Mouse (Mus musculus): Measurements from ENCODE around the gene Cdkn2d. TPM values are rescaled to one million over a fixed set of nuclear protein-coding genes. Genes with fewer than 3 reads are reported as not detected.
A peak's percentile ranks its signal among the peaks of the same experiment; 100 is the strongest.
"Not testable (repeated sequence)": the region's sequence is repeated elsewhere in the genome, so short reads cannot be mapped to it uniquely, and the experiment has no call there.

Gene Cdkn2d
- polyA plus RNA-seq, 1 experiment from 2014 or later: 94.6 TPM

DNA sequence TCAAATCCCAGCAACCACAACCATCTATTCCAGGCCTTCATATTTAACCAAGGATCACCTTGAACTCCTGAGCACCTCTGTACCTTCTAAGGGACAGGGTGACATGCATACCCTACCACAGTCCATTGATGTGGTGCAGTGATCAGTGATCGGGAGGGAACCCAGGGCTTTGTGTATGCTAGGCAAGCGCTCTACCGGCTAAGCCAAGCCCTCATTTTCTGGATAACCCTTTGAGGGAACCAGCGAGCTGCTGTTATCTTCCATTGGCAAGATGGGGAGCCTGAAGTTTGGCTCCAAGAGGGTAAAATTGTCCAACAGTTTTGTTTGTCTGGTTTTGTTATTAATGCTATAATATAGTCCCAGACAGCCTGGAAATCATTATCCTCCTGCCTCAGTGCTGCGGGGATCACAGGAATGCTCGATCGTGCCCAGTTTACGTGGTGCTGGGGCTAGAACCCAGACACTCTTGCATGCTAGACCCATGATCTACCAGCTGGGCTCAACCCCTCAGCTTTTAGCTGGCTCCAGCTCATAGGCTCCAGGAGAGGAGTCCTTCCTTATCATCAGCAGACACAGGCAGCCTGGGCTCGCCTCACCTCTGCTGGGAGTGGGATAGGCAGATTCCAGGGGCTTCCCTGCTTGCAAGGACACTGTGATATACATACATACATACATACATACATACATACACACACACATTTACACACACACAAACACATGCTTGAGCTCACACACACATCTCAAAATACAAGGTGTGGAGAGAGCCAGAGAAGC lies 23.3 kb upstream of the Cdkn2d start:
- H3K4me2 ChIP-seq (replicated peaks): no peak overlapping the region
- 88% methylated on average over 9 of the region's 9 CpGs for WGBS
- H3K27ac ChIP-seq: no peak overlapping the region
- H3K9ac ChIP-seq: no peak overlapping the region
- no peaks in the 10 kb centered on the region for H3K36me3 ChIP-seq
- peaks cover 19% of the 10 kb centered on the region for H3K27me3 ChIP-seq (replicated peaks)
- no peak for ATAC-seq (ENCODE audit: low FRiP score, low read depth)
- peaks cover 6% of the 10 kb centered on the region; the same call in 1 of the 2 replicates for H3K4me1 ChIP-seq
- H3K4me3 ChIP-seq: no peak overlapping the region
- no peaks in the 10 kb centered on the region for H3K9me3 ChIP-seq

DNA sequence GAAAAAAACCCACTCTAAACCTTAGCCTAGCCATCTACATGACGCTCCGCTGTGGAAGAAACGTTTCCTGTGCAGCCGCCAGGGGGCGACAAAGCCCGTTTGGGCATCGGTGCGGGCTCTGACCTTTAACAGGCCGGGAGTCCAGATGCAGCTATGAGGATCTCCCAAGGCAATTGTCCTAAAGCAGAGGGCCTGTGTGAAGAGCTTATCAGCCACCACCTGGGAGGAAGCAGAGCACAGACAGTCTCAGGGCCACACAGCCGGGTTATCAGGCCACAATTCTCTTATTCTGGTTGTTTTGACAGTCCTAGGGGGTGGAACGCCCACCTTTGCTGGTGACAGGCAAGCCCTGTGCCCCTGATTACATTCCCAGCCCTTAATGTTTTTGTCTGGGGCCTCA lies 22.2 kb upstream of the Cdkn2d start:
- Histone ChIP-seq H3K9ac (no peak overlapping the region), H3K27me3 (replicated peaks) (peaks cover 19% of the 10 kb centered on the region), H3K4me1 (peaks cover 6% of the 10 kb centered on the region; the same call in 1 of the 2 replicates), H3K36me3 (no peaks in the 10 kb centered on the region), H3K9me3 (no peaks in the 10 kb centered on the region), H3K4me2 (replicated peaks) (no peak overlapping the region; the same call in 1 of the 2 replicates), H3K4me3 (no peak overlapping the region), H3K27ac (no peak overlapping the region)
- peak; percentile 49; the same call in 1 of the 2 replicates for ATAC-seq (ENCODE audit: low FRiP score, low read depth)
- 7% methylated on average over 11 of the region's 11 CpGs for WGBS

GRCm38 (mm10) chr9:21312134-21312533 lies 20.9 kb upstream of the Cdkn2d start, which contains the start of gene Ap1m2:
Gene Ap1m2 (minus strand): TSS chr9:21312337.
- Histone ChIP-seq H3K27me3 (replicated peaks) (peaks cover 19% of the 10 kb centered on the region), H3K9me3 (no peaks in the 10 kb centered on the region), H3K4me2 (replicated peaks) (peak within 1 kb of the TSS; percentile 35), H3K4me3 (peak within 1 kb of the TSS; percentile 7; the same call in 1 of the 2 replicates), H3K4me1 (peaks cover 6% of the 10 kb centered on the region; the same call in 1 of the 2 replicates), H3K27ac (no peak within 1 kb of the TSS), H3K36me3 (no peaks in the 10 kb centered on the region), H3K9ac (0 out of 2 replicates have a peak within 1 kb of the TSS, but pooled peaks have one; percentile 29)
- 8% methylated on average over 34 of the region's 35 CpGs for WGBS
- no peak for ATAC-seq (ENCODE audit: low FRiP score, low read depth)

DNA sequence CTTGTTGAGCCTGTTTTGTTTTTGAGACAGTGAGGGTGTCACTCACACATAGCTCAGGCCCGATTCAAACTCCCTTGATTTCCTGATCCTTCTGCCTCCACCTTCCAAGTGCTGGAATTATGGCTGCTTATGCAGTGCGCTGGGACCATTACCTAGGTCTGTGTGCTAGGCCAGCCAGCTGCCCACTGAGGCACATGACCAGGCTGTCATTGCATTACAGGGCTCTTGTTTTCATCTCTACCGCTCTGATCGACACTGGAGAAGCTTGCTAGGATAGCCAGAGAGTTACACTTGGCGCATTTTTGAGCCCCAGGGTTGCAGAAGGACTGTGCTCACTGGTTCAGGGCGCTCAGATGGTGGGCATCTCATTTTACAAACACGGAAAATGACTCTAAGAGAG lies 20.5 kb upstream of the Cdkn2d start:
- ATAC-seq (ENCODE audit: low FRiP score, low read depth): no peak
- Histone ChIP-seq H3K4me2 (replicated peaks) (no peak overlapping the region), H3K4me1 (peaks cover 6% of the 10 kb centered on the region; the same call in 1 of the 2 replicates), H3K9me3 (no peaks in the 10 kb centered on the region), H3K27ac (no peak overlapping the region), H3K27me3 (replicated peaks) (peaks cover 19% of the 10 kb centered on the region), H3K36me3 (no peaks in the 10 kb centered on the region), H3K4me3 (no peak overlapping the region), H3K9ac (no peak overlapping the region)
- 25% methylated on average over 7 of the region's 7 CpGs for WGBS

DNA sequence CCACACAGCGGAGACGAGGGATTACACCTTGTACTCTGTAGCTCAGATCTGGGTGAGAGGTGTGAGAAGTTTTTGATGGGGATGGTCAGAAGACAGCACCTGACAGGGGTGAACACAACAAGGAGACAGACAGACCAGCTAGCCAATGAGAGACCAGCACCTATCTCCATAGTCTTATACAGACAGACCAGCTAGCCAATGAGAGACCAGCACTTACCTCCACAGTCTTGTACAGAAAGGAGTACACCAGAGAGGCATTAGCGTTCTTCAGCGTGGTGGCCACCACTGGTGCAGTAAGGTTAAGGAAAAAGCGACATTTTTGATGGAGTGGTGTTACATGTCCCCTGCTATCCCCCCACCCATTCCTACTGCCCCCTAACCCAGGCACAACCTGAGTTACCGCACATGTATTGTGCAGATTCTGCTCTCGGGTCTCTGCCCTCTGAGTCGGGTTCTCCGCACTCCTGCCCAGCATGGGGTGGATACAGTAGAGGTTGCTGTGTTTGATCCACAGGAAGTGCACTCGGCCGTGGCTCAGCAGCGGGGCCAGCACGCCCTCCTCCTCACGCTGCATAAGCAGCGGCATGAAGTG lies 18.0 kb upstream of the Cdkn2d start:
- Histone ChIP-seq H3K9me3 (no peaks in the 10 kb centered on the region), H3K4me1 (peaks cover 6% of the 10 kb centered on the region; the same call in 1 of the 2 replicates), H3K4me3 (no peak overlapping the region), H3K4me2 (replicated peaks) (no peak overlapping the region), H3K36me3 (no peaks in the 10 kb centered on the region), H3K27ac (no peak overlapping the region), H3K9ac (no peak overlapping the region), H3K27me3 (replicated peaks) (peaks cover 19% of the 10 kb centered on the region)
- WGBS: 73% methylated on average over 15 of the region's 15 CpGs
- ATAC-seq (ENCODE audit: low FRiP score, low read depth): no peak

- no peaks in the 10 kb centered on the region for H3K27me3 ChIP-seq (replicated peaks)
- no peak overlapping the region for H3K27ac ChIP-seq
- H3K36me3 ChIP-seq: no peaks in the 10 kb centered on the region
- no peak overlapping the region for H3K4me3 ChIP-seq
- no peak for ATAC-seq (ENCODE audit: low FRiP score, low read depth)
- H3K4me2 ChIP-seq (replicated peaks): no peak overlapping the region
- no peaks in the 10 kb centered on the region for H3K9me3 ChIP-seq
- H3K4me1 ChIP-seq: no peaks in the 10 kb centered on the region
- 85% methylated on average over 7 of the region's 7 CpGs for WGBS
- no peak overlapping the region for H3K9ac ChIP-seq
Measured at GRCm38 (mm10) chr9:21305065-21305464, 13.9 kb upstream of the Cdkn2d start.

- Histone ChIP-seq H3K27me3 (replicated peaks) (no peaks in the 10 kb centered on the region), H3K4me3 (no peak overlapping the region), H3K9ac (no peak overlapping the region), H3K4me1 (no peaks in the 10 kb centered on the region), H3K36me3 (no peaks in the 10 kb centered on the region), H3K4me2 (replicated peaks) (no peak overlapping the region), H3K27ac (no peak overlapping the region), H3K9me3 (no peaks in the 10 kb centered on the region)
- WGBS: 87% methylated on average over 10 of the region's 10 CpGs
- ATAC-seq (ENCODE audit: low FRiP score, low read depth): no peak
Measured at GRCm38 (mm10) chr9:21299014-21299413, 7.8 kb upstream of the Cdkn2d start.

- 93% methylated on average over 3 of the region's 3 CpGs for whole genome bisulfite sequencing
- H3K4me3 ChIP-seq: no peak overlapping the region
- peaks cover 21% of the 10 kb centered on the region for H3K4me1 ChIP-seq
- H3K9me3 ChIP-seq: no peaks in the 10 kb centered on the region
- H3K27ac ChIP-seq: no peak overlapping the region
- H3K36me3 ChIP-seq: no peaks in the 10 kb centered on the region; the same call in 1 of the 2 replicates
- no peaks in the 10 kb centered on the region for H3K27me3 ChIP-seq (replicated peaks)
- ATAC-seq (ENCODE audit: low FRiP score, low read depth): no peak
- H3K9ac ChIP-seq: no peak overlapping the region
- H3K4me2 ChIP-seq (replicated peaks): no peak overlapping the region
Measured at GRCm38 (mm10) chr9:21292271-21292670, 1.1 kb upstream of the Cdkn2d start.

DNA sequence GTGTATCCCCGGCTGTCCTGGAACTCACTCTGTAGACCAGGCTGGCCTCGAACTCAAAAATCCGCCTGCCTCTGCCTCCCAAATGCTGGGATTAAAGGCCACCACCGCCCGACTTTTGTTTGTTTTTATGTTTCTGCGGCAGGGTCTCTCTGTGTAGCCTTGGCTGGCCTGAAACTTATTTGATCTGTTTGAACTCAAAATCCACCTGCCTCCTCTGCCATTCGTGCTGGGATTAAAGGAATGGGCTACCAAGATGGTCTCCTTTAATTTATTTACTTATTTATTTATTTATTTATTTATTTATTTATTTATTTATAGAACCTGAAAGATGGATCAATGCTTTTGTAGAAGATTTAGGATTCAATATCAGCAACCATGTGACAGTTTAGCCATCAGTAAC lies 661 bp upstream of the Cdkn2d start:
- Histone ChIP-seq H3K9ac (0 out of 2 replicates have a peak overlapping the region, but pooled peaks have one; percentile 8), H3K4me1 (peaks cover 25% of the 10 kb centered on the region), H3K4me2 (replicated peaks) (peak overlapping the region; percentile 89), H3K27ac (0 out of 2 replicates have a peak overlapping the region, but pooled peaks have one; percentile 57), H3K4me3 (peak overlapping the region; percentile 35; the same call in 1 of the 2 replicates)
- not testable (repeated sequence) for H3K27me3 ChIP-seq (replicated peaks); ATAC-seq (ENCODE audit: low FRiP score, low read depth); H3K36me3 ChIP-seq; H3K9me3 ChIP-seq
- WGBS: 17% methylated on average over 7 of the region's 7 CpGs

DNA sequence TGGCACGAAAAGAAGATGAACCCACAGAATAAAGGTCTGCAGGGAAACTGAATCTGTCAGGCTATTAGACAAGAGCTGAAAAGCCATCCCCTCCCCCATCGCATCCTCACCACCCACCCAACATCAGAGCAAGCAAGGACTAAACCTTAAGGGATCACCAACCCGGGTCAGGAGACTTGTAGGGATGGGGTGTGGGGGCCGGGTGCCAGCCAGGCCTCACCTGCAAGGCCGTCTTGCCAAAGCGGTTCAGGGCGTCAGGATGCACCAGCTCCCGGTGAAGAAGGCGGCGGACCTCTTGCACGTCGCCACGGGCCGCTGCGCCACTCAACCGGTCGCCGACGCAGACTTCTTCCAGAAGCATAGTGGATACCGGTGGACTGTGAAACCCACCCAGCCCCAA lies 618 bp downstream of the Cdkn2d start:
- under 1% methylated on average over 20 of the region's 20 CpGs for WGBS
- H3K36me3 ChIP-seq: no peaks in the 10 kb centered on the region; the same call in 1 of the 2 replicates
- ATAC-seq (ENCODE audit: low FRiP score, low read depth): peak; percentile 10

GRCm38 (mm10) chr9:21289337-21289671 lies 1.9 kb downstream of the Cdkn2d start:
- H3K36me3 ChIP-seq: peaks cover 8% of the 10 kb centered on the region
- no peak overlapping the region for H3K9ac ChIP-seq
- no peak for ATAC-seq (ENCODE audit: low FRiP score, low read depth)

More for the DNA sequence above, 618 bp downstream of the Cdkn2d start:
- Histone ChIP-seq H3K27ac (peak overlapping the region; percentile 74), H3K9me3 (no peaks in the 10 kb centered on the region), H3K4me2 (replicated peaks) (peak overlapping the region; percentile 89), H3K4me3 (peak overlapping the region; percentile 63), H3K4me1 (peaks cover 32% of the 10 kb centered on the region), H3K9ac (peak overlapping the region; percentile 73), H3K27me3 (replicated peaks) (no peaks in the 10 kb centered on the region)

More at GRCm38 (mm10) chr9:21289337-21289671, 1.9 kb downstream of the Cdkn2d start:
- Histone ChIP-seq H3K27ac (no peak overlapping the region), H3K27me3 (replicated peaks) (no peaks in the 10 kb centered on the region), H3K4me3 (peak overlapping the region; percentile 63; the same call in 1 of the 2 replicates), H3K4me2 (replicated peaks) (peak overlapping the region; percentile 89), H3K4me1 (peaks cover 32% of the 10 kb centered on the region), H3K9me3 (no peaks in the 10 kb centered on the region)
- 79% methylated on average over 2 of the region's 2 CpGs for WGBS
